Mouse (Mus musculus) embryonic stem cell, embryonic (primary cell): ENCODE results near the gene Cdon.

ENCODE experiments used
- CTCF ChIA-PET, 4 experiments: fragments of 300-600 bp in 2 of 4; fragments of 350-600 bp in 2 of 4; sonication (Branson Sonifier 250); formaldehyde crosslinking; loops; one replicate each; lab custom pipeline; 2022; ENCODE audit warnings: inconsistent platforms in 2 of 4; lab: Charles Lee
- POLR2A ChIA-PET, 4 experiments: fragments of 300-600 bp in 2 of 4; fragments of 350-600 bp in 2 of 4; sonication (Branson Sonifier 250); formaldehyde crosslinking; loops; one replicate each; lab custom pipeline; 2022; ENCODE audit warnings: antibody characterized with exemption in 4 of 4, inconsistent platforms in 1 of 4; lab: Charles Lee

Cdon gene

GRCm38 (mm10) chr9:35474104-35474724 is 53.3 kb downstream of the Cdon start:
- ChIA-PET CTCF (interaction anchor here in 3 of 4 experiments (0.6 to 1.6 kb wide), 3 partner anchors 50 to 134 kb away, joined by 3 to 5 read pairs (median 3); no protein-coding TSS in a partner anchor), POLR2A (interaction anchor here in 3 of 4 experiments (0.6 to 1.2 kb wide), 3 partner anchors 19 to 207 kb away, joined by 3 to 5 read pairs (median 4); partner anchors contain the start of gene Cdon (in 1 of the 3))

- CTCF ChIA-PET, result no interaction called here
- POLR2A ChIA-PET, result interaction anchor here in 1 of 4 experiments (0.7 kb wide), 1 partner anchor 18 kb away, joined by 3 read pairs; no protein-coding TSS in a partner anchor
These were observed 54.5 kb downstream of the Cdon start for GRCm38 (mm10) chr9:35475394-35475793.

GRCm38 (mm10) chr9:35479456-35479855 is 58.5 kb downstream of the Cdon start:
- CTCF ChIA-PET, result interaction anchor here in 1 of 4 experiments (0.6 kb wide), 1 partner anchor 48 kb away, joined by 4 read pairs; no protein-coding TSS in a partner anchor
- POLR2A ChIA-PET, result no interaction called here

GRCm38 (mm10) chr9:35482014-35482898 is 61.3 kb downstream of the Cdon start:
- POLR2A ChIA-PET, result no interaction called here
- CTCF ChIA-PET, result no interaction called here

GRCm38 (mm10) chr9:35483949-35484348 is 63.0 kb downstream of the Cdon start:
- POLR2A ChIA-PET, result interaction anchor here in 1 of 4 experiments (1.7 kb wide), 1 partner anchor 14 kb away, joined by 5 read pairs; no protein-coding TSS in a partner anchor
- CTCF ChIA-PET, result no interaction called here

GRCm38 (mm10) chr9:35486616-35487015 is 65.7 kb downstream of the Cdon start:
- ChIA-PET POLR2A (interaction anchor here in 2 of 4 experiments (0.9 to 1.0 kb wide), 2 partner anchors 38 kb away, joined by 3 to 5 read pairs; no protein-coding TSS in a partner anchor), CTCF (no interaction called here)

GRCm38 (mm10) chr9:35488496-35488895 is 67.6 kb downstream of the Cdon start:
- CTCF ChIA-PET, result interaction anchor here in 1 of 4 experiments (0.8 kb wide), 1 partner anchor 46 kb away, joined by 4 read pairs; no protein-coding TSS in a partner anchor
- POLR2A ChIA-PET, result interaction anchor here in 1 of 4 experiments (1.4 to 2.3 kb wide), 5 partner anchors 9 to 67 kb away, joined by 3 to 6 read pairs (median 5); partner anchors contain the start of gene Cdon

- ChIA-PET POLR2A (interaction anchor here in 1 of 4 experiments (0.5 to 1.4 kb wide), 2 partner anchors 9 to 266 kb away, joined by 3 to 5 read pairs; no protein-coding TSS in a partner anchor), CTCF (interaction anchor here in 2 of 4 experiments (1.0 to 1.3 kb wide), 2 partner anchors 209 to 292 kb away, joined by 3 read pairs; partner anchors contain the start of genes Srpr (in 1 of the 2) and Tirap (in 1 of the 2))
These were observed 70.4 kb downstream of the Cdon start for GRCm38 (mm10) chr9:35491109-35491866.

- ChIA-PET POLR2A (interaction anchor here in 2 of 4 experiments (0.7 to 2.0 kb wide), 8 partner anchors 9 to 346 kb away, joined by 3 to 7 read pairs (median 4); no protein-coding TSS in a partner anchor), CTCF (interaction anchor here in 2 of 4 experiments (0.7 to 1.5 kb wide), 3 partner anchors 31 to 42 kb away, joined by 3 to 4 read pairs (median 3); no protein-coding TSS in a partner anchor)
These were observed 72.3 kb downstream of the Cdon start for GRCm38 (mm10) chr9:35493033-35493732.

GRCm38 (mm10) chr9:35493733-35494092 is 72.8 kb downstream of the Cdon start:
- POLR2A ChIA-PET, result interaction anchor here in 2 of 4 experiments (0.8 to 2.0 kb wide), 8 partner anchors 9 to 347 kb away, joined by 3 to 7 read pairs (median 4); no protein-coding TSS in a partner anchor
- CTCF ChIA-PET, result interaction anchor here in 2 of 4 experiments (0.7 to 1.5 kb wide), 3 partner anchors 30 to 41 kb away, joined by 3 to 4 read pairs (median 3); no protein-coding TSS in a partner anchor

- ChIA-PET POLR2A (interaction anchor here in 3 of 4 experiments (0.6 to 1.7 kb wide), 6 partner anchors 16 to 244 kb away, joined by 3 to 5 read pairs (median 4); no protein-coding TSS in a partner anchor), CTCF (interaction anchor here in 1 of 4 experiments (0.8 to 1.3 kb wide), 2 partner anchors 30 to 194 kb away, joined by 3 read pairs; no protein-coding TSS in a partner anchor)
These were observed 74.0 kb downstream of the Cdon start for GRCm38 (mm10) chr9:35494937-35495336.

- ChIA-PET POLR2A (interaction anchor here in 2 of 4 experiments (0.7 to 1.7 kb wide), 7 partner anchors 16 to 28 kb away, joined by 3 to 5 read pairs (median 4); no protein-coding TSS in a partner anchor), CTCF (interaction anchor here in 1 of 4 experiments (0.8 to 1.3 kb wide), 2 partner anchors 29 to 195 kb away, joined by 3 read pairs; no protein-coding TSS in a partner anchor)
These were observed 74.5 kb downstream of the Cdon start for GRCm38 (mm10) chr9:35495471-35495870.

GRCm38 (mm10) chr9:35499946-35500345 is 79.0 kb downstream of the Cdon start:
- POLR2A ChIA-PET, result interaction anchor here in 1 of 4 experiments (1.0 to 1.3 kb wide), 3 partner anchors 9 to 289 kb away, joined by 3 to 5 read pairs (median 4); partner anchors contain the start of gene Foxred1
- CTCF ChIA-PET, result no interaction called here

GRCm38 (mm10) chr9:35502361-35503000 is 81.6 kb downstream of the Cdon start:
- POLR2A ChIA-PET, result interaction anchor here in 1 of 4 experiments (1.2 kb wide), 1 partner anchor 9 kb away, joined by 6 read pairs; no protein-coding TSS in a partner anchor
- CTCF ChIA-PET, result no interaction called here

GRCm38 (mm10) chr9:35508234-35508633 is 87.3 kb downstream of the Cdon start:
- ChIA-PET POLR2A (interaction anchor here in 2 of 4 experiments (1.0 to 2.0 kb wide), 3 partner anchors 15 to 87 kb away, joined by 3 to 4 read pairs (median 3); partner anchors contain the start of gene Cdon (in 1 of the 2)), CTCF (no interaction called here)

- ChIA-PET CTCF (interaction anchor here in 2 of 4 experiments (1.0 to 3.1 kb wide), 3 partner anchors 10 to 214 kb away, joined by 3 to 16 read pairs (median 3); no protein-coding TSS in a partner anchor), POLR2A (interaction anchor here in 2 of 4 experiments (0.7 to 1.6 kb wide), 6 partner anchors 8 to 248 kb away, joined by 3 to 7 read pairs (median 3); partner anchors contain the start of gene Cdon (in 1 of the 2))
These were observed 93.0 kb downstream of the Cdon start for GRCm38 (mm10) chr9:35513900-35514299.
